Mouse (Mus musculus) CH12.LX (cell line): ENCODE measurements around the gene Rgs3.

Experiments
- CTCF ChIP-seq, 2 experiments: IDR thresholded peaks in 1 of 2; conservative IDR thresholded peaks in 1 of 2; 2 replicates each; pipeline ENCODE4 v1.5.1; 2011 to 2012; ENCODE audit warnings: low read depth in 2 of 2, low read length in 2 of 2, improper control_type of control experiment in 1 of 2, inconsistent platforms in 1 of 2, mild to moderate bottlenecking in 1 of 2, moderate library complexity in 1 of 2
- ELF1 ChIP-seq: IDR thresholded peaks from 2 replicates; pipeline ENCODE4 v1.6.1; 2014; ENCODE audit warnings: low read depth, mild to moderate bottlenecking, inconsistent platforms, low read length, improper control_type of control experiment
- JUN ChIP-seq: IDR thresholded peaks from 2 replicates; pipeline ENCODE4 v1.6.1; 2011; ENCODE audit warnings: low read depth, mild to moderate bottlenecking, low read length, improper control_type of control experiment, moderate library complexity; ENCODE audit not compliant: insufficient read depth
- JUND ChIP-seq: conservative IDR thresholded peaks from 2 replicates; pipeline ENCODE4 v1.6.1; 2011; ENCODE audit warnings: low read depth, low read length, improper control_type of control experiment
- MAFK ChIP-seq: IDR thresholded peaks from 2 replicates; pipeline ENCODE4 v1.6.1; 2011; ENCODE audit warnings: low read length, improper control_type of control experiment; ENCODE audit not compliant: insufficient replicate concordance
- MXI1 ChIP-seq: IDR thresholded peaks from 2 replicates; pipeline ENCODE4 v1.6.1; 2011; ENCODE audit warnings: mild to moderate bottlenecking, low read depth, low read length, improper control_type of control experiment
- POLR2A ChIP-seq: IDR thresholded peaks from 2 replicates; pipeline ENCODE4 v1.6.1; 2011; ENCODE audit warnings: low read depth, mild to moderate bottlenecking, improper control_type of control experiment, low read length
- POLR2AphosphoS2 ChIP-seq: IDR thresholded peaks from 2 replicates; pipeline ENCODE4 v1.6.1; 2011; ENCODE audit warnings: low read depth, low read length, improper control_type of control experiment
- RCOR1 ChIP-seq: conservative IDR thresholded peaks from 2 replicates; pipeline ENCODE4 v1.6.1; 2012; ENCODE audit warnings: low read depth, mild to moderate bottlenecking, inconsistent platforms, low read length, improper control_type of control experiment
- TBP ChIP-seq: conservative IDR thresholded peaks from 2 replicates; pipeline ENCODE4 v1.6.1; 2011; ENCODE audit warnings: low read depth, low read length, improper control_type of control experiment
- TCF12 ChIP-seq: IDR thresholded peaks from 2 replicates; pipeline ENCODE4 v1.6.1; 2014; ENCODE audit warnings: low read depth, mild to moderate bottlenecking, inconsistent platforms, low read length, improper control_type of control experiment
- USF1 ChIP-seq: IDR thresholded peaks from 2 replicates; pipeline ENCODE4 v1.6.1; 2014; ENCODE audit warnings: low read depth, mild to moderate bottlenecking, inconsistent platforms, low read length, improper control_type of control experiment
- ZC3H11A ChIP-seq: IDR thresholded peaks from 2 replicates; pipeline ENCODE4 v1.6.1; 2012; ENCODE audit warnings: low read depth, mild to moderate bottlenecking, inconsistent platforms, low read length, improper control_type of control experiment

GRCm38 (mm10) chr4:62610142-62610675 is 50.6 kb downstream of the Rgs3 start:
- TF ChIP-seq POLR2A (no peak), ELF1 (no peak), CTCF (conservative IDR thresholded peaks at IDR 0.05 in 1 of 2, IDR thresholded peaks at IDR 0.05 in 1 of 2; ENCODE audit: low read depth in 2 of 2, low read length in 2 of 2) (no peak), ZC3H11A (no peak), TCF12 (no peak), MAFK (no peak), JUND (no peak), RCOR1 (no peak), TBP (no peak), MXI1 (no peak), USF1 (no peak), JUN (no peak), POLR2AphosphoS2 (no peak)
